Mouse (Mus musculus) T-helper 17 cell (primary cell): Measurements from ENCODE around the gene Spns2.

Source experiments
- in situ Hi-C, 2 experiments: fragments of 300-600 bp; cut with MboI, MseI; formaldehyde crosslinking; loops; 1 replicate in 1 of 2; 2 replicates in 1 of 2; pipeline ENCODE4 v1.15.1; 2025; ENCODE audit warnings: high pct_unique_total_duplicates in 2 of 2

The Spns2 gene

GRCm38 (mm10) chr11:72489881-72490301, at the start of gene Spns2:
Gene Spns2 (minus strand): TSS chr11:72489904.
- in situ Hi-C loops, result no loop called here

DNA sequence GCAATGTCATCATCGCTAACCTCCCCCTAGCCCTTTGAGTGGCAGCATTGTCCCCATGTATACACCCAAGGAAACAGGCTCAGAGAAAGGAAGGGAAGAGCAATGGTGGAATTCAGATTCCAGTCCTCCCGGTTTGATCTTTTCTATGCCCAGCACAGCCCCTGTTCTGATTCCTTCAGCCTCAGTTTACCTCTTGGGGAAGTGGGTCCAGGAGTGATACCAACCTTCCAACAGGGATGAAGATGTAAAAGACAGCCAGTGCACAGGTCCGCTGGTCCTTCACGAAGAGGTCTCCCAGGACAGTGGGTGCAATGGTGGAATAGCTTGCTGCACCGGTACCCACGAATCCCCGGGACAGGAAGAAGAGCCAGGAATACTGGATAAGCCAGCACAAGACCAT, 49.1 kb upstream of the Spns2 start:
- in situ Hi-C loops, result no loop called here

DNA sequence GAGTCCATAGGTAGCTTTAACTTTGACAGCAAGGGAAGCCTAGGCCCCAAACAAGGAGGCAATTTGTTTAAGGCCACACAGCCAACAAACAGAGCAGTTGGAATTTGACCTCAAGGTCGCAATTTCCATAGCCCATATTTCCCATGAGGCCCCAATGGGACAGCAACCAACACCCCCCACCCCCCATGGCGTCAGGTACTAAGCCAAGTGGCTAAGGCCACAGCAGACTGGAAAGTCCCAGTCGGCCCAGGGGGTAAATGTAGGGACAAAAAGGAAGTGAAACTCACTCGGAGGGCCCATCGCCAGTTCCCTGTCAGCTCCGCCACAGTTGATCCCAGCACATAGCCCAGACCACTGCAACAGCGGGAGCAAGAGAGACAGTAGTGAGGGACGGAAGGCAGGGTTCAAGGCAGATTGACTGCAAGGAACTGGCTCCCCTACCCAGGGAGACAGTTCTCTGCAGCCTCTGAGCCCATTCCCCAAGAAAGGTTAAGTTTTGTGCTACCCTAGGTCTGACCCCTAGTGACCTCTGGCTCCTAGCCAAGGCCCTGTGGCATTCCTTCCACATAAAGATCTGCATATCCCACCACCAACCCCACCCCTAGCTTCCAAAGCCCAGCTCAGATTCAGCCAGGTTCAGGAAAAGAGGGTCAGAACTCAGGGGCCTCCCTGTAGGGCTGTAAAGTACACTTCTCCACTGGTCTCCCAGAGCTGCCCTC, 48.5 kb upstream of the Spns2 start:
- in situ Hi-C loops, result no loop called here

DNA sequence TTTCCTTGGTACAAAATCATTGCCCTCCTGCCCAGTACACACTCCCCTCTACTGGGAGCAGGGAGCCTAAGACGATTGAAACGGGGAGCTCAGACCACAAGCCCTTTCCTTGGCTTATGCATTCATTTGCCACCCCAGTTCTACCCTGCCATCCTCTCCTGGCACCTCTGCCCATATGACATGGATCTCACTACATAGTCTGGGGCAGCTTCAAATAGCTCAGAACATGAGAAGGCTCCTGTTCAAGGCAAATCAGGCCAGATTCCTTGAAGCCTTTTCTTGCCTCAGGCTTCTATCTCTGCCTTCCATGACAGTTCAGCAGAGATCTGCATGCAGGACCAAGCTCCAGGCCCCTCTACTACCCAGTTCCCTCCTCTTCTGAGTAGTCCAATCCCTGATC, 47.8 kb upstream of the Spns2 start:
- in situ Hi-C loops, result no loop called here

DNA sequence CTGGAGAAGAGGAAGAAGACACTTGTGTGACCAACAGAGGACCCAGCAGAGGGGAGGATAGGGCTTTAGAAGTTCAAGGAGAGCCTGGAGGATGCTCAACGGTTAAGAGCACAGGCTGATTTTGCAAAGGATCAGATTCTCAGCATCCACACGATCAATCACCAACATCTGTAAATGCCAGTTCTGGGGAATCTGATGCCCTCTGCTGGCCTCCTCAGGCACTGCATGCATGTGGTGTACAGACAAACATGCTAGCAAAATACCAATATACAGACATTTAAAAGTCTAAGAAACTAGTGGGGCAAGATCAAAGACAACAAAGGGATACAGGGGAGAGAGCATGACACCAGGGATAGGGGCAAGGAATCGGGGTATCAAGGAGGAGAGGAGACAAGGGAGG, 45.8 kb upstream of the Spns2 start:
- in situ Hi-C loops, result no loop called here

GRCm38 (mm10) chr11:72532890-72533289, 43.2 kb upstream of the Spns2 start:
- in situ Hi-C loops, result no loop called here

DNA sequence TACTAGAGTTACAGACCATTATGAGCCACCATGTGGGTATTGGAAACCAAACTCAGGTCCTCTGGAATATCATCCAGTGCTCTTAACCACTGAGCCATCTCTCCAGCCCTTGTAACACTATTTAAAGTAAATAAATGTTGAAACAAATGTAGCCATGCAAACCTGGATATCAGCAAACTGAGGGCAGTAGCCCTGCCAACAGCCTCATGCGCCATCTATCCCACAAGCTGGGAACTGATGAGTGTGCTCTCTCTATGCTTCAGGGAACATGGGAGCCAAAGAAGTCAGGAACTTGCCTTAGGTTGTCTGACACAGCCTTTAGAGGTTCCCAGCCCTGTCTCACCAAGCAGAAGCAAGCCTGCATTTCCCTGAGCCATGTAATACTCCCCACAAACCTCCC, 41.9 kb upstream of the Spns2 start:
- in situ Hi-C loops, result no loop called here

GRCm38 (mm10) chr11:72531144-72531543, 41.4 kb upstream of the Spns2 start:
- in situ Hi-C loops, result no loop called here

DNA sequence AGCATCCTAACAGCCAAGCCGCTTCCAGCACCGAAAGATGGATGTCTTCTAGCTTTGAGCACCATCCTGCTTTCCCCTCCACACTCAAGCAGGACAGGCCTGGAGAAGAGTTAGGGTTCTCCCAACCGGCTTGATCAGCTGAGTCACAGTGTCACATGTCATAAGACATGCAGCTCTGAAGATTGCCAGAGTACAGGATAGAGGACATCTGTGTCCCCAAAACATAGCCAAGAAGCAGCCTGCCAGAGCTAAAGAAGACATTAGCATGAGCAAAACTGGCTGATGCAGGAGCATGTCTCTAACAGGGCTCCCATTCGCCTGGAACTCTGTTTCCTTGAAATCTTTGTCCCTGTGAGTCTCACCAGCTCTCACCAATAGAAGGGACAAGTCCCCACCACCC, 36.5 kb upstream of the Spns2 start:
- in situ Hi-C loops, result no loop called here

- in situ Hi-C loops, result loop anchor here in 1 of 2 experiments (25.0 kb wide), 1 partner anchor 1111 kb away; no protein-coding TSS in a partner anchor
These were observed 34.0 kb upstream of the Spns2 start for GRCm38 (mm10) chr11:72523711-72524110.

DNA sequence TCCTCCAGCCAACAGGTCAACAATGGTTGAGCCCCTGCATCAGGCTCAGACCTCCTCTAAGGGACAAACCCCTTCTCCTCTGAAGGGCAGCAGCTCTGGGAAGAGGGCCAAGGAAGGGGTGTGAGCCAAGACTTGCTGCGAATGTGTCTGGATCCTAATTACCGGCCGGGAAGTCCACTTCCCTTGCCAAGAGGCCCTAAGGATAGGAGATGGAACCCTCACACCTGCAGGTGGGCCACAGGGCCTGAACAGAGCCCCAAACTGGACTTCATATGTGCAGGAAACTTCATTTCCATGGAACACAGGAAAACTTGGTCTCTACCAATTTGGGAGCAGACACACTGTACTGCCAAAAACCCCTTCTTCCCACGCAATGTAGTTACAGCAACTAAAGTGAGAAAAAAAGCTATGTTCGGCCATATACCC, 32.9 kb upstream of the Spns2 start:
- in situ Hi-C loops, result loop anchor here in 1 of 2 experiments (25.0 kb wide), 1 partner anchor 1110 kb away; no protein-coding TSS in a partner anchor

DNA sequence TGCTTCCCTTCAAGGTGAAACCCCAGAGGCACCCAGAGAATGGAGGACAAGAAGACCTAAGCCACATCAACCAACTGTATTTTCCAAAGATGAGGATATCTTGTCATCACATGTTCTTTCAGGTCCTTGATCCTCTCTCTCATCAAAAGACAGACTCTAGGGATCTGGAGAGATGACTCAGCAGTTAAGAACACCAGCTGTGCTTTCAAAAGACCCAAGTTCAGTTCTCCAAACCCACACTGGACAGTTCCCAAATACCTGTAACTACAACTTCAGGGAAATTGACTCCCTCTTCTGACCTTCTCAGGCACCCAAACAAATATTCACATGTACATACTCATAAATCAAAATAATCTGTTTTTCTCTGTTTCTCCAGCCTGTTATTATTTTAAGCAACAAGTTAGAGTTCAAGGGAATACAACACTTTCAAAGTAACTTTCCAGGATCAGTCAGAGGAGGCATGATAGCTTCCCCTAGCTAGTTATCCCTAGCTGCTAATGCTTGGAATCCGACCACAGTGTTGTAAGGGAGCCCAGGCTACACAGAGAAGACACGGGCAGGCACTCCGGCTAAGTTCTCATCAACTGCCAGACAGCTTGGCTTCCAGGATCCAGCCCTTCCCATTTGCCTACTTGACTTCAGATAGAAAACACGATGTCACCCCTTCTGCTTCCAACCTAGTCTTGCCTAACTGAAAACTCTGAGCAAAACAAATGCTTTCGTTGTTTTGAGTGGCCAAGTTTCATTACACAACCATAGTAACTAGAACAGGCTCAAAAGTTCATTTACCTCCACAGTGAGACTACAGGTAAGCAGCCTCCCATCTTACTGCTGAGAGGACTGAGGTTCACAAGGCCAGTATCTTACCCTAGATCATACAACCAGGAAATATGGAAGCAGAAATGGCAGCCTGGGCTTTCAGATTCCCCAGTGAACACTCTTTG, 32.2 kb upstream of the Spns2 start:
- in situ Hi-C loops, result loop anchor here in 1 of 2 experiments (25.0 kb wide), 1 partner anchor 1110 kb away; no protein-coding TSS in a partner anchor

GRCm38 (mm10) chr11:72519895-72520294, 30.2 kb upstream of the Spns2 start:
- in situ Hi-C loops, result loop anchor here in 1 of 2 experiments (25.0 kb wide), 1 partner anchor 1108 kb away; no protein-coding TSS in a partner anchor

- in situ Hi-C loops, result loop anchor here in 1 of 2 experiments (25.0 kb wide), 1 partner anchor 1107 kb away; no protein-coding TSS in a partner anchor
These were observed 29.5 kb upstream of the Spns2 start for GRCm38 (mm10) chr11:72519189-72519588.

GRCm38 (mm10) chr11:72518449-72518848, 28.7 kb upstream of the Spns2 start:
- in situ Hi-C loops, result loop anchor here in 1 of 2 experiments (25.0 kb wide), 1 partner anchor 1106 kb away; no protein-coding TSS in a partner anchor

DNA sequence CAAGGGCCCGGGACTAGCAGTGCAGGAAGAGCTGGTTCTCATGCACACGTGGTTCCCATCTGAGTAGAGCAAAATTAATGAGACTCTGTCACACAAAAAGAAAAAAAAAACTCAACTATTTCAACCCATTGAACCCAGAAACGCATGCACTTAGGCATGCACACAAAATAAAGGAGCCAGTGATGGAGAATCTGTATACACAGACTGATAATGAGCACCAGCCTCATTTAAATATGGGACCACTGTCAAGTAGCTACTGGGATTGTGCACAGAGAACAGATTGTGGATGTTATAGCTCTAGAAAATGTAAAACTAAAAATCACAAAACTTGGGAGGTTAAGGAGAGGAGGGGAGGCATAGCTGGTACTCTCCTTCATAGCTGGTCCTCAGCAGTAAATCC, 25.3 kb upstream of the Spns2 start:
- in situ Hi-C loops, result loop anchor here in 1 of 2 experiments (25.0 kb wide), 1 partner anchor 1103 kb away; no protein-coding TSS in a partner anchor

GRCm38 (mm10) chr11:72508651-72509050, 18.9 kb upstream of the Spns2 start:
- in situ Hi-C loops, result loop anchor here in 1 of 2 experiments (25.0 kb wide), 1 partner anchor 1096 kb away; no protein-coding TSS in a partner anchor

- in situ Hi-C loops, result loop anchor here in 1 of 2 experiments (25.0 kb wide), 1 partner anchor 1095 kb away; no protein-coding TSS in a partner anchor
These were observed 17.9 kb upstream of the Spns2 start for GRCm38 (mm10) chr11:72507651-72508050.

DNA sequence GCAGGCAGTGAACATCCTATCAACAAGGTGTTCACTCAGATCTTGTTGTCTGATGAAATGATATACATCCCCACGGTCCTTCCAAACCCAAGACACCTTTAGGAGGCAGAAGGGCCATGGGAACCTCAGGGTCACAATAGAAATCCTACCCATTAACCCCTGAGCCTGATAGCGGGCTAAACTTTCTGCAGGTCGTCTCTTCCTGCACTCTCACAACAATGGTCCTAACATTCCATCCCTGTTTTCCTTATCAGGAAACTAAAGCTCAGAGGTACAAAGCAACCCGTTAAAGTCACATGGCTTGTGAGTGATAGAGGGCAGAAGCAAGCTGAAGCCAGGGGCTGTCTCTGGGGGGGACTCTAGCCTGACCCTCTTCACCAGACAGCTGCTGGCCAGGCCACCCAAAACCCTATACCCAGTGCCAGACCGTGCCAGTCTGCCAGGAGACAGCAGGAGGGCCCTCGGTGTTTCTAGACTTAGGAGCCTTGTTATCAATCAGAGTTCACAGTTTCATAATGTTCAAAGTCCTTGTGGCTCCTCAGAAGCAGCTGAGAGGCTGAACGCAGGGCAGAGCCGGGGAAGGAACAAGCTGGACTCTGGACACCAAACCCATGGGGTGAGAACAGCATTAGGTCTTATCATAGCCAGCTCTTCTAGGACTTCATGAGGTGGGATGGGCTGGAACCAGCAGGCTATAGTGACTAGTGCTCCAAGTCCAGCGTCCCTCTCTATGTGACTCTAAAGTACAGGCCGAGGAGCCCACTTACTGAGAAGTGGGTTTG, 14.5 kb upstream of the Spns2 start:
- in situ Hi-C loops, result loop anchor here in 1 of 2 experiments (25.0 kb wide), 1 partner anchor 1092 kb away; no protein-coding TSS in a partner anchor

DNA sequence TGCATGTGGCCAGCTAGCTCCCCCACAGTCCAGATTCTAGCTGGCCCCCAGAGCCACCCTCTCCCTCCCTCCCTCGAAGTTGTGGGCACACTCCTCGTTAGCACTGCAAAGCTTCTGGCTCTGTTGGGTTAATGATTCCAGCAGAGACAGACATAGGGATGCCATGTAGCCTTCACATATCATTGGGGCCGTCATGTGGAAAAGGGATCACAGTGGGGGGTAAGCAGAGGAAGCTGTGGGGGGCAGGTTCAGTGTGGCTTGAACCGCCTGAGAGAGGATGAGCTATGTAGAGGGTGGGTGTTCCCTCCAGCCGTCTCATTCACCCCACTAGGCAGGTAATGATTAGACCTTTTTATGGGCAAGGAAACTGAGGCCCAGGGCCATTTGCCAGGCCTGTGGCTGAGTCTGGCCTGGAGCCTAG, 13.8 kb upstream of the Spns2 start:
- in situ Hi-C loops, result loop anchor here in 1 of 2 experiments (25.0 kb wide), 1 partner anchor 1091 kb away; no protein-coding TSS in a partner anchor

DNA sequence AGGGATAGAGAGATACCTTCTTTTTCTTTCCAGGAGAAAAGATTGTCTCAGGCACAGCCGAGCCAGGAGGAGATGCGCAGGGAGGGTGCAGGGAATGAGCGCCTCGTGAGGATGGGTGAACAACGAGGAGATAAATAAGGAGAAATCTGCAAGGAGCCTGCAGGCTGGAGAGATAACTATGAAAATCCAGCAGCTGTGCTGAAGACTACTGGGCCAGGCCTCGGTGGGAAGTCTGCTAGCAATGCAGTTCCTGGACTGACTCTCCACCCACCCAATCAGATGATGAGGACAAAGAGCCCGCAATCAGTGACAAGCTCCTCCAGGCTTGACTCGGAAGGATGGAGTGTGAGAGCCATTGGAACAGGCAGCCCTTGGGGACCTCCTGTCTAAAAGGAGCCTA, 12.5 kb upstream of the Spns2 start:
- in situ Hi-C loops, result loop anchor here in 1 of 2 experiments (25.0 kb wide), 1 partner anchor 1090 kb away; no protein-coding TSS in a partner anchor
